Mouse (Mus musculus) gastrocnemius, postnatal 10 days (tissue): ENCODE measurements around the gene Panx2. TPM values are rescaled to one million over a fixed set of nuclear protein-coding genes. Genes with fewer than 3 reads are reported as not detected.

ENCODE experiments used
- total RNA-seq, 2 experiments: library from RNA; stranded (reverse); gene quantifications; 2 replicates each; pipeline ENCODE4 v1.2.3; 2021

The Panx2 gene
- total RNA-seq, 2 experiments from 2014 or later: 0.07 to 0.18 TPM

Other genes with a start within 250 kb of the Panx2 start
- 1 to 10 TPM; 5.7 to 6.5 TPM for gene Alg12, start 240.4 kb upstream of the Panx2 start, total RNA-seq
- 10 to 100 TPM in 1 of 2 experiments, 1 to 10 TPM in 1; 9.4 to 13.6 TPM for gene Creld2, start 240.1 kb upstream of the Panx2 start, total RNA-seq
- gene Pim3, start 197.5 kb upstream of the Panx2 start, total RNA-seq: 10 to 100 TPM; 14.8 to 19.4 TPM
- gene Ttll8, start 105.3 kb upstream of the Panx2 start, total RNA-seq: not detected
- gene Mlc1, start 80.7 kb upstream of the Panx2 start, total RNA-seq: under 1 TPM; 0.07 to 0.20 TPM
- gene Mov10l1, start 76.8 kb upstream of the Panx2 start, total RNA-seq: not detected
- gene Trabd, start 15.4 kb downstream of the Panx2 start, total RNA-seq: 10 to 100 TPM; 24.9 to 28.1 TPM
- 10 to 100 TPM in 1 of 2 experiments, 1 to 10 TPM in 1; 9.1 to 10.1 TPM for gene Selenoo, start 29.4 kb downstream of the Panx2 start, total RNA-seq
- 10 to 100 TPM in 1 of 2 experiments, 1 to 10 TPM in 1; 8.4 to 11.0 TPM for gene Tubgcp6, start 63.4 kb downstream of the Panx2 start, total RNA-seq
- 10 to 100 TPM in 1 of 2 experiments, 1 to 10 TPM in 1; 7.6 to 10.6 TPM for gene Hdac10, start 69.0 kb downstream of the Panx2 start, total RNA-seq
- gene Mapk12, start 81.0 kb downstream of the Panx2 start, total RNA-seq: 10 to 100 TPM; 76.0 to 77.1 TPM
- 1 to 10 TPM; 2.1 to 3.0 TPM for gene Mapk11, start 89.9 kb downstream of the Panx2 start, total RNA-seq
- gene Plxnb2, start 121.1 kb downstream of the Panx2 start, total RNA-seq: 10 to 100 TPM; 28.9 to 43.0 TPM
- gene Dennd6b, start 136.8 kb downstream of the Panx2 start, total RNA-seq: 1 to 10 TPM; 4.5 to 7.0 TPM
- 10 to 100 TPM; 60.1 to 61.9 TPM for gene Ppp6r2, start 151.8 kb downstream of the Panx2 start, total RNA-seq